In genomic region chr13:115072386-115072785, GRCm38 (mm10) we compare ENCODE assay signal across 10 mouse cellular contexts.
"Had no signal": no experiment of that assay in that cellular context is flagged by ENCODE, and none has a peak within 500 bp of the region (broad histone marks: within the 10 kb centered on the region; RNA-seq: fewer than 3 reads in every experiment).

No protein-coding gene starts in this region.

- H3K36me3 ChIP-seq: hindbrain, embryonic 15.5 days; kidney, embryonic 15.5 days; limb, embryonic 13.5 days; midbrain, embryonic 13.5 days; neural tube, embryonic 15.5 days had no signal

- ATAC-seq: midbrain, embryonic 13.5 days had no signal

- H3K27me3 ChIP-seq: hindbrain, embryonic 15.5 days; kidney, embryonic 15.5 days; limb, embryonic 13.5 days; midbrain, embryonic 13.5 days; neural tube, embryonic 15.5 days had no signal

- H3K4me3 ChIP-seq: hindbrain, embryonic 15.5 days; kidney, embryonic 15.5 days; limb, embryonic 13.5 days; midbrain, embryonic 13.5 days; myocyte; neural tube, embryonic 15.5 days had no signal

- H3K9me3 ChIP-seq: hindbrain, embryonic 15.5 days; kidney, embryonic 15.5 days; limb, embryonic 13.5 days; midbrain, embryonic 13.5 days; neural tube, embryonic 15.5 days had no signal

- H3K4me1 ChIP-seq: hindbrain, embryonic 15.5 days; limb, embryonic 13.5 days; midbrain, embryonic 13.5 days; neural tube, embryonic 15.5 days had no signal

- H3K9ac ChIP-seq: hindbrain, embryonic 15.5 days; kidney, embryonic 15.5 days; limb, embryonic 13.5 days; liver, embryonic 14.5 days; midbrain, embryonic 13.5 days; neural tube, embryonic 15.5 days had no signal

- DNase-seq: left cerebral cortex, postnatal 4 days; lung, adult 18-20 months; right cerebral cortex, adult 18-20 months had no signal

- H3K4me2 ChIP-seq: hindbrain, embryonic 15.5 days; kidney, embryonic 15.5 days; limb, embryonic 13.5 days; midbrain, embryonic 13.5 days; neural tube, embryonic 15.5 days had no signal

- H3K27ac ChIP-seq: hindbrain, embryonic 15.5 days; kidney, embryonic 15.5 days; limb, embryonic 13.5 days; liver, embryonic 14.5 days; midbrain, embryonic 13.5 days; neural tube, embryonic 15.5 days had no signal
